Mouse (Mus musculus) kidney, adult 10 weeks (tissue): ENCODE results near the gene Usp28. TPM values are rescaled to one million over a fixed set of nuclear protein-coding genes. Genes with fewer than 3 reads are reported as not detected.

Experiments used
- polyA plus RNA-seq: library from polyadenylated mRNA; stranded (reverse); fragments of 350-450 nt; fragmentation: Illumina TruSeq; extraction: RNeasy Lipid Tissue Mini Kit (QIAGEN cat#74804); gene quantifications from one replicate; pipeline ENCODE4 v1.2.3, GENCODE M21; 2014; ENCODE audit warnings: low read depth, low replicate concordance

Usp28 gene
- 5.6 TPM for polyA plus RNA-seq

DNA sequence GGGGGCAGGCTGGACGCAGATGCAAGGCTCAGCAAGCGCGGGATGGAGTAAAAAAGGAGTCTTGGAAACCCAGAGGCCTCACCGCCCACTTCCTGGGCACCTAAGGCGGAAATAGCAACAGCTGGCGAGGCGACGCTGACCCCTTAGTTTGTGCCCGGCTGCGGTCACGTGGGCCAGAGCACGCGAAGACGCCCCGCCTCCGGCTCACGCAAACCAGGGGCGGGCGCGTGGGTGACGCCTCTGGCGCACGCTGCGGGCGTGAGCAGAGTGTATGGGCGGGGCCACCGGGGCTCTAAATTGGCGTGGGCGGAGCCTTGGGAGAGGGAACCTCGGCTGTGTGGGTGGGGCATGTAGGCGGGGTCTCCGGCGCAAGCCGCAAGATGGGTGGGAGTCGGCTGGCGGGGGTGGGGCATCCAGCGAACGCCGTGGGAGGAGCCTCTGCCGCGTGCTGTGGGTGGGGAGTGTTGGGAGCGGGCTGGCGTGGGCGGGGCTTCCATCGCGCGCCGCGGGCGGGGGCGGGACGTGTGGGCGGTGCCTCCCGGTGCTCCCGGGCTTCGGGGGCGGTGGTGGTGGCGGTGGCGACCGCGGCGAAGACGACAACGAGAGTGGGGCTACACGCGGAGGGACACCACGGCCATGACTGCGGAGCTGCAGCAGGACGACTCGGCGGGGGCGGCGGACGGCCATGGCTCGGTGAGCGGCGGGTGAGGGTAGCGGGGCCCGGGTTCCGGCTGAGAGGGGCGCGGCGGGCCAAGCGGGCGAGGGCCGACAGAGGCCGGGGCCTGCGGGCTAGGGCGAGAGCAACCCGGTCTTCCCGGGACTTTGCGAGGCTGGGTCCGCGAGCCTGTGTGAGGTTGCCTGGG, at the start of gene Usp28:
Gene Usp28 (plus strand): TSS at position 531 of the 863 bp plus-strand sequence.

GRCm38 (mm10) chr9:48964587-48965040, 20.6 kb upstream of the Usp28 start, which contains the start of gene Htr3b:
TSS of gene Htr3b (minus strand) at chr9:48964990.

GRCm38 (mm10) chr9:49055333-49056205, 70.4 kb downstream of the Usp28 start, which contains the start of gene Zw10:
TSS of gene Zw10 (plus strand) at chr9:49055613.

DNA sequence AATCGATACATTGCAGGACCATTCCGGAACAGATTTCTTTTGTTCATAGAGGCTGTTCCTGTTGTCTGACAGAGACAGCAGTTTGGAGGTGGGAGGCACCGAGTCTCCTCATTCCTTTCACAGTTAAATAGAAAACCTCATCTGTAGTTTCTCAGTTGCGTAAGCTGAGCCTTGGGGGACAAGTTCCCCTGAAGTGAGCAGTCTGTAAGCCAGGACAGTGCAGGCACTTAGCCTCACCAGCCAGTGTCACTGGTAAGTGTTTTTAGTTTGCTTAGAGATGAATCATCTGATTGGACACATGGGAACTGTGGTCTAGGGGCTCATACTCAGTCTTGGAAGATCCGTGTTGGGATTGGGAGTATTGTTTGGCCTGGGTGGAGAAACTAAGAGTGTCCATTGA, 95.9 kb downstream of the Usp28 start, which contains the start of gene Tmprss5:
Gene Tmprss5 (plus strand): TSS at position 154 of the 400 bp plus-strand sequence.

Other genes with a start within 250 kb of the Usp28 start
- gene Zbtb16, start 149.2 kb upstream of the Usp28 start, polyA plus RNA-seq: 2.5 TPM
- gene Htr3a, start 74.3 kb upstream of the Usp28 start, polyA plus RNA-seq: 0.81 TPM
- not detected for gene Htr3b, start 20.4 kb upstream of the Usp28 start, polyA plus RNA-seq
- gene Zw10, start 70.2 kb downstream of the Usp28 start, polyA plus RNA-seq: 22.0 TPM
- gene Tmprss5, start 95.9 kb downstream of the Usp28 start, polyA plus RNA-seq: not detected